Mouse (Mus musculus) bone marrow macrophage, adult 2 months (primary cell): ENCODE results near the gene Nxt1. TPM values are rescaled to one million over a fixed set of nuclear protein-coding genes. Genes with fewer than 3 reads are reported as not detected.

Source experiments
- H3K27ac ChIP-seq: 2 replicates; pipeline ENCODE4 v1.5.1; 2012; ENCODE audit warnings: low read depth, low read length; ENCODE audit not compliant: insufficient read depth
- H3K4me1 ChIP-seq: 2 replicates; pipeline ENCODE4 v1.6.1; 2012; ENCODE audit warnings: low read length; ENCODE audit not compliant: control insufficient read depth, insufficient read depth
- H3K4me3 ChIP-seq: 2 replicates; pipeline ENCODE4 v1.5.1; 2012; ENCODE audit warnings: mild to moderate bottlenecking, low read length, moderate library complexity; ENCODE audit not compliant: insufficient read depth
- CTCF ChIP-seq: IDR thresholded peaks from 2 replicates; pipeline ENCODE4 v1.5.1; 2012; ENCODE audit warnings: low read depth, mild to moderate bottlenecking, low read length, moderate library complexity
- POLR2A ChIP-seq: IDR thresholded peaks from 2 replicates; pipeline ENCODE4 v1.6.1; 2012; ENCODE audit warnings: mild to moderate bottlenecking, low read depth, low read length, borderline replicate concordance
- polyA plus RNA-seq: library from polyadenylated mRNA; stranded (reverse); fragments of >200 nt; gene quantifications from 2 replicates; pipeline ENCODE4 v1.2.4, GENCODE M21; 2012; ENCODE audit not compliant: missing spikeins, insufficient read depth, insufficient read length

The Nxt1 gene
- polyA plus RNA-seq, 1 experiment, result 20.7 TPM

DNA sequence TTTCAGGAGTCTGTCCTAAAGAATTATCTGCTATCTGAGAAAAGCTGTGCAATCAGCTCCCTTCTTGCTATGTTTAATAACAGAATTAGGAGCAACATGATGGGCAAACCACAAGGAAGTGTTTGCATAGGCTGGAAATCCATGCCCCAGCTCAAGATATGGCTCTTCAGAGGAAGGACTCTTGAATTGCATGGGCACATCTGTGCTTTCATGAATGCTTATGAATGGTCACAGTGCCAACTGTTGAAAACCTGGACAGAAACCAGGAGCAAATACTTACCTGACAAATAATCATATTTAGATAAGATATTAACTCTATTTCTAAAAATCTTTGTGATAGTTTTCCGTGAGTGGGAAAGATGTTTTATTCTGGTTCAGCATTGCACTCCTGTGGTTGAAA is 14.5 kb downstream of the Nxt1 start:
- Histone ChIP-seq H3K27ac (peak overlapping the region; percentile 48; the same call in 1 of the 2 replicates), H3K4me1 (peaks cover 46% of the 10 kb centered on the region), H3K4me3 (no peak overlapping the region)
- TF ChIP-seq POLR2A, result no peak
- no peak for TF ChIP-seq CTCF

DNA sequence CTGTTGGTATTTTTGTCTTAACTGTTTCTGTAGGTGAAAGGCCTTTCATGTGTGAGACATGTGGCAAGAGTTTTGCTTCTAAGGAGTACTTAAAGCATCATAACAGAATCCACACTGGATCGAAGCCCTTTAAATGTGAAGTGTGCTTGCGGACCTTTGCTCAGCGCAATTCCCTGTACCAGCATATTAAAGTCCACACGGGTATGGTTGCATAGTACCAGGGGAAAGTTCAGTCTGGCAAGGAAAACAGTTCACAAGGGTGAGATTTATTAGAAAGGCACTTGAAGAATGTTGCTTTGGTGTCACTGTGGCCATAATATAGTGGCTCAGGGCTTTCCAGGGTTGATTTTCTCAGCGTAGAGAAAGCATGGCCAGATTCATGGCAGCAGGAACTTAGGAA is 15.6 kb downstream of the Nxt1 start:
- peaks cover 40% of the 10 kb centered on the region for H3K4me1 ChIP-seq
- no peak overlapping the region for H3K4me3 ChIP-seq
- no peak overlapping the region for H3K27ac ChIP-seq
- TF ChIP-seq POLR2A (no peak), CTCF (no peak)

DNA sequence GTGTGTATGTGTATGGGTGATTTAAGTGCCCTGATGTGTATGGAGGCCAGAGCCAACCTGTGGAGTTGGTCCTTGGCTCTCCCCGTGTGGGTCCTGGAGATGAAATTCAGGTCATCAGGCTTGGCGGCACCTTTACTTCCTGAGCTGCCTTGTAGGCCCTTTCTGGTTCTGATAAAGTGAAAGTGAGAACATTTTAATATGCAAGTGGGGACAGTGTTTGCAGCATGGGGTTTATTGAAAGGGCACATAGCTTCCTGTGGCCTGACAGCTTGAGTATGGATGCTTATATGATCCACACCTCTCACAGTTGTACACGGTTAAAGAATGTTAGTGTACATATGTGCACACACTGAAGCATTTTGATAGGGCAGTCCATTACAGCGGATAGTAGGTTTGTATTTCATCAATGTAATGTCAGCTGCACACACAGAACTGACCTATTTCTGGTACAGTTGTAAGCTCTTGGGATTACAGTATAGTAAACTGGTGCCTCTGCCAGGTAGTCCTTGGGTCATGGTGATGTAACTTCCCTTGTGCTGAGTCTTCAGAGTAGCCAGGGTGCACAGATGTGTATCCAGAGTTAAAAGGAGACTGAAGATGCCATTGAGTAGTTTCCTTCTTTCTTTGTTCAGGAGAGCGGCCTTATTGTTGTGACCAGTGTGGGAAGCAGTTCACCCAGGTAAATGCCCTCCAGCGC is 17.2 kb downstream of the Nxt1 start:
- H3K4me1 ChIP-seq, result peaks cover 27% of the 10 kb centered on the region
- H3K4me3 ChIP-seq, result no peak overlapping the region
- TF ChIP-seq CTCF (no peak), POLR2A (no peak)
- H3K27ac ChIP-seq, result no peak overlapping the region

DNA sequence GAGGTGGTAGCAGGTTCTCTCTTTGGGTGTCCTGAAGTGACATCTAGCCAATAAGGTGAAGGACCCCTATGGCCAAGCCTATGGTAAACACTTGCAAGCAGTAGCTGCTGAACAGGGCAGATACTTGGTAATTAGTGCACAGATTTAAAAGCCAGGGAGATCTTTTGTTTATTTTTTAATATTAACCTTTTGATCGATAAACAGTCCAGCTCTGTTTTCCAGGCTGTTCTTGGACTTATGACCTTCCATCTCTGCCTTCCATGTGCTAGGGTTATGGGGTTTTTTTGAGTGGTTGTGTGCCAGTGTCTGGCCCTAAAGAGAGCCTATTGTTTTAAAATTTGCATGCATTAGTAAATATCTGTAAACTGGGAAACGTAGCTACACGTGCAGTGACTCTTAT is 17.9 kb downstream of the Nxt1 start:
- H3K27ac ChIP-seq, result no peak overlapping the region
- TF ChIP-seq CTCF (no peak), POLR2A (no peak)
- H3K4me1 ChIP-seq, result peaks cover 20% of the 10 kb centered on the region
- H3K4me3 ChIP-seq, result no peak overlapping the region

DNA sequence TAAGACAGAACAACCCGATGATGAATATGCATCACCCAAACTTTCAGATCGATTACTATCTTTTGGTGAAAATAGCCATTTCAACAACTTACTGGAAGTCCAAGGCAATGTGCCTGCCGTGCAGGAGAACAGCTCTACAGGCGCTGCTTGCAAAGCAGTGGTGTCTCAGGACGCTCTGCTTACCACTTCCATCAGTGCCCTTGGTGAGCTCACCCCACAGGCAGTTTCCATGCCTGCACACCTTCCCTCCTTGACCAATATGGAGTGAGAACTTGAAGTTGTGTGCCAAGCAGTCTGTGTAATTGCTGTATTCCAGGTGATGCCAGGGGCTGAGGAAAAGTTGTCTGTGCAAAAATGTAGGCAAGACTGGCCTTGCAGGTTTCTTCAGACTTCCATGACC is 18.4 kb downstream of the Nxt1 start:
- Histone ChIP-seq H3K4me3 (no peak overlapping the region), H3K4me1 (peaks cover 17% of the 10 kb centered on the region), H3K27ac (no peak overlapping the region)
- TF ChIP-seq POLR2A, result no peak
- TF ChIP-seq CTCF, result no peak

DNA sequence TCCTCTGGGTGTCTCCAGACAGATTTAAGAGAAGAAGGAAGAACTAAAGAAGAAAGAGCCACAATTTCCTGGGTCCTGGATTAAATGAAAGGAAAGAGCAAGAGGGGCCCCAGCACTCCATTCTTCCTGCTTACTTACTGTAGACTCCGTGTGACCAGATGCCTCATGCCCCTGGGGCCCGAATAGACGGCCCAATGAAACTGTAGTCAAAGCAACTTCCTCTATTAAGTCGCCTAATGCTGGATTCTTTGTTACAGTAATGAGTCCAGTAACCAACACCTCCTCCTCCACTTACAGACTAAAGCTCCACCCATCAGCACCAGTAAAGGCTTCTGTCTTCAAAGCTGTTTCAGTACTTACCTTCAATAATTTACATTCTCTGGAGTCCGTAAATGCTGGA is 26.2 kb downstream of the Nxt1 start:
- peak overlapping the region; percentile 53 for H3K27ac ChIP-seq
- no peak overlapping the region for H3K4me3 ChIP-seq
- H3K4me1 ChIP-seq, result peaks cover 5% of the 10 kb centered on the region; the same call in 1 of the 2 replicates
- no peak for TF ChIP-seq POLR2A
- TF ChIP-seq CTCF, result no peak

DNA sequence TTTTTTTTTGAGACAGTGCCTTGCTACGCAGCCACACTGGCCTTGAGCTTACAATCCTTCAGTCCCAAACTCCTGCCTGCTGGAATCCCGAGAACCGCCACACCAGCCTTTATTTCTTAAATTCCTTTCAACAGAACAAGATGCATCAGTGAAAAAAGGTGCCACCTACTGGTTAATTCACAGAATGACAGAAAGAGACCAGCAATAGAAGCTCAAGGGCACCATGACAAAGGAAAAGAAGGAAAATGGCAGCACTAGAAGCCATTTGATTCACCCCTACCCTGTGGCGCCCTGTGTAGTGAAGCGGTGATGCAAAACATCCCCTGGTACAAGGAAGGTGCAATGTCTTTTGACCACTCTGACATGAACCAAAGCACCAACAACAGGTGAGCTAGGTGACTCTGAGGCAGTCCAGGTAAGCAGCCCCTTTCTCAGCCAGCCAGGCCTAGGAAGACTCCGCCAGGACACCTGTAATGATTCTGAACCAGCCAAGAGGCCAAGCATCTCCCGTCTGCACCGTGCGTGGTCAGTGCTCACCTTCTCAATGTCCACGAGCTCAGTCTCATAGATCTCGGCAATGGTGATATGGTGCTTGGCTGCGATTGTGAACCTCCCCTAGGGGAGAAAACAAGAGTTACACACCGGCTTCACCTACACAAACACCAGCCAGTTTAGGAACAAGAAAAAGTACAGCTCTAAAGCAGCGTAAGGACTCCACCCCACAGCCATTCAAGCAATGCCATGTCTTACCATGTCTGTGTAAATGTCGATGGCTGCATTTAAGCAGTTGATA is 34.2 kb downstream of the Nxt1 start:
- Histone ChIP-seq H3K27ac (no peak overlapping the region), H3K4me1 (no peaks in the 10 kb centered on the region), H3K4me3 (no peak overlapping the region)
- TF ChIP-seq CTCF, result peak; percentile 19; the same call in 1 of the 2 replicates
- no peak for TF ChIP-seq POLR2A

DNA sequence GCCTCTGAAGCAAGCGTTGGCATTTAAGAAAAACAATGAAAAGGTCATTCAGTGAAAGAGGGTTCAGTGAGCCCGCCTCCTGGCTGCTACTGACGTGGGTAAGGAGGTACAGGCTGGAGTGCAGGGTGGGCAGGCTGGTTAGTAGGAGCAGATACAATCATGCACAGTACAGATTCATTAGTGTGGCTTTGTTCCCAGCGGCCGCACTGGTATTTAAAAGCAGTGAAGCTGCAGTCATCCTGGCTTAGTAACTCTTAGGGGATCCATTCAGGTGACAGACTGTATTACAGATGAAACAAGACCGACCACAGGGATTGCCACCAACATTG is 34.8 kb downstream of the Nxt1 start:
- Histone ChIP-seq H3K4me1 (no peaks in the 10 kb centered on the region), H3K4me3 (no peak overlapping the region), H3K27ac (no peak overlapping the region)
- TF ChIP-seq POLR2A, result no peak
- TF ChIP-seq CTCF, result no peak

DNA sequence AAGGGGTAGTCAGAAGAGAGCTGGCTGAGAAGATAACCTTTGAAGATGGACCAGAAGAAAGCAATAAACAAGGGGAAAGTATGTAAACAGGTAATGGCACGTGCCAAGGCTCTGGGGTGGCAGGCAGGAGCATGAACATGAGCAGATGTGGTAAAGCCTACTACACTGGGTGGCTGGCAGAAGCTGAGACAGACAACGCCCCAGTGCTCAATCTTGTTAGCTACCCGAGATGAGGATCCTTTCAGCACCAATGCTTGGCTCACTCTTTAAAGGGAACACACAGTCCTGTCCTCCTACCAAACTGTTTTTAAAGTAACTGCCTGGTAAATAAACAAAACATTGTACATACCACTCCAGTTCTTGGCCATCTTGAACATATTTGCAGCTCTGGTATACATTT is 39.9 kb downstream of the Nxt1 start:
- no peak for TF ChIP-seq CTCF
- TF ChIP-seq POLR2A, result no peak
- no peak overlapping the region for H3K4me3 ChIP-seq
- H3K27ac ChIP-seq, result no peak overlapping the region
- H3K4me1 ChIP-seq, result peaks cover 2% of the 10 kb centered on the region; the same call in 1 of the 2 replicates

DNA sequence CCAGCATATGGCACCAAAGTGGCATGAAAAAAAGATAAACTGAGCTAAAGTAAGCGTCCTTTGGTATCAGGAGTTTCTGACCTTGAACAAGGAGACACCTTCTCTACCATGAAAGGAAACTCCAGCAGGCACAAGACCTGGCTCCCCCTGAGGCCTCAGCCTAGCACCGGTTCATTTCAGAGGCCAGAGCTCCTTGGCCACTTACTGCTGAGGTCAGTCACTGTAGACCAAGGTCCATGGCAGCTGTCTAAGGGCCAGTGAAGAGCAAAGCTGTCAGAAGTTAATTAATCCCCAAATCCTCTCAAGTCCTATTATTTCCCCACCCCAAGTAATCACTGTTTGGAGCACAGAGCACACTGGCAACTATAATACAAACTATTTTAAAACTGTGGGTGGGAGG is 44.7 kb downstream of the Nxt1 start:
- Histone ChIP-seq H3K4me3 (no peak overlapping the region), H3K4me1 (peaks cover 35% of the 10 kb centered on the region), H3K27ac (no peak overlapping the region)
- TF ChIP-seq POLR2A (no peak), CTCF (no peak)

DNA sequence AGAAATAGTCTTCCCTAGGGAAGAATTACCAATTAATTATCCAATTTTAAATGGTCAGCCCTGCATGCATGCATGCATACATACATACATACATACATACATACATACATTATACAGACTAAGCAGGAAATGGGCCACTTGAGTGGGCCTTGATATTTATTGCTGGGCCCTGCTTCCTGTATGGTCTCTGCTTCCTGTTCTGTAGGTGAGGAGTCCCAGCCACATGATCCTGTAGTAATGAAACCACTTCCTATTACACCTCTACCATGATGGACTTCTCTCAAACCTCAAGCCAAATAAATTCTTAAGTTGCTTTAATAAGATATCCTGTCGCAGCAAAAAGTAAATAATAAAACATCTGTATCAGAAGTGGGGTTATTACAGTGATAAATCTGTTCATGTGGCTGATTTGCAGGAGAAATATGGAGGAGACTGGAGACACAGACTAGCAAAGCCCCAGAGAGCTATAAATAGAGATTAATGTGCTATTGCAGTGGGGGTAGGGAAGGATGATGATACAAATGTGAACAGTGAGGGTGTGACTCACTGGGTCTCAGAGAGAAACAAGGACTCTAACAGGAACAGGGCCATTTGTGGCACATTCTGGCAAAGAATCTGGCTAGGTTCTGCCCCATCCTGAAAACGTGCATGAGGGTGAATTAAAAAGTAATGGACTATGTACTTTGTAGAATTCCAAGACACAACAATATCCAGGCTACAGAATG is 47.0 kb downstream of the Nxt1 start:
- Histone ChIP-seq H3K4me1 (peaks cover 35% of the 10 kb centered on the region), H3K27ac (peak overlapping the region; percentile 57), H3K4me3 (no peak overlapping the region)
- TF ChIP-seq CTCF (no peak), POLR2A (no peak)

Other genes with a start within 250 kb of the Nxt1 start
- 338 and 370 TPM in 2 replicates for gene Cd93, start 229.0 kb upstream of the Nxt1 start, polyA plus RNA-seq
- 18.5 and 20.2 TPM in 2 replicates for gene Gzf1, start 8.4 kb downstream of the Nxt1 start, polyA plus RNA-seq
- gene Napb, start 59.9 kb downstream of the Nxt1 start, polyA plus RNA-seq, result 3.4 and 3.7 TPM in 2 replicates
- not detected in 2 replicates for gene Cstl1, start 77.8 kb downstream of the Nxt1 start, polyA plus RNA-seq
- not detected in 2 replicates for gene Cst11, start 98.9 kb downstream of the Nxt1 start, polyA plus RNA-seq
- not detected in 2 replicates for gene 8030411F24Rik, start 109.4 kb downstream of the Nxt1 start, polyA plus RNA-seq
- gene Cst12, start 116.8 kb downstream of the Nxt1 start, polyA plus RNA-seq, result not detected in 2 replicates
- gene Cst8, start 126.2 kb downstream of the Nxt1 start, polyA plus RNA-seq, result not detected in 2 replicates
- gene Cst13, start 147.5 kb downstream of the Nxt1 start, polyA plus RNA-seq, result not detected in 2 replicates
- not detected in 2 replicates for gene Cst9, start 162.5 kb downstream of the Nxt1 start, polyA plus RNA-seq
- not detected in 2 replicates for gene 9230104L09Rik, start 192.4 kb downstream of the Nxt1 start, polyA plus RNA-seq
- 2,557 and 2,597 TPM in 2 replicates for gene Cst3, start 203.1 kb downstream of the Nxt1 start, polyA plus RNA-seq